Mouse (Mus musculus): Measurements from ENCODE around the gene Copz1. TPM values are rescaled to one million over a fixed set of nuclear protein-coding genes. Genes with fewer than 3 reads are reported as not detected.

Copz1 gene
- 106 and 123 TPM in 2 replicates for total RNA-seq (2023)

DNA sequence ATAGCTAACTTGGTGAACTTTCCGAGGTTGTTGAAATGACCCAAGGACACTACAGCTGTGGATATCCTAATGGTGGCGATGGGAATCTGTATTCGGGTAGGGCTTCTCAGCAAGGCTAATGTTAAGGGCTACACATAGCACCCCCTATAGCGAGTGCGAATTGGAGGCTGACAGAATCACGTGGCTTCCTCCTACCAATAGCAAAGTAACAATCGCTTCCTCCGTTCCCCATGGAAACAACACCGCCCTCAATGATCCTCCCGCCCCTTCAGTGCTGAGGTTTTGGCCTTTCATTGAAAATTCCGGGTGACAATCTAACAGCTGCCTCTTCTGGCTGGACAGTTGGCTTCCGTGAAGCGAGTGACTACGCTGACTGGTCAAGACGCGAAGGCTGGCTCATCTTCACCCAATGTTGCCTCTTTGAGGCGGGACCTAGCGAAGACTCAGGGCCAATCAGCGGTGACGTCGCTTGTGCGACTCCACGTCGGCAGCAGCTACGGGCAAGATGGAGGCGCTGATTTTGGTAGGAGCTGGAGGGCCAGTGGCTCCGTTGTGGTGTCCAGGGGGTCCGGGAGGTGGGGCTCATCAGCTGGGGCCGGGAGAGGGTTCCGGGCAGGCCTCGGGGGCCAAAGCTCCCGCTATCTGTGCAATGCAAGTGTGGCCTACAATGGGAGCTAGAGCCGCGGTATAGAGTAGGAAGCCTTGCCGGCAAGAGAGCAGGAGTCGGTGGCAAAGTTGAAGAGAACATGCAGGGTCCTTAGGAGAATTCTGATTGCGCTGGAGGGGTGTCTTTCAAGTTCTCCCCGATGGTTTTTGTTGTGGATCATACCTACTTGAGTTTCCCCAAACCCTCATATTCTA lies at the start of gene Copz1:
Gene Copz1 (plus strand): TSS at position 296 of the 861 bp plus-strand sequence.

GRCm38 (mm10) chr15:103239685-103240159 lies 32.8 kb upstream of the Copz1 start, which contains the start of gene Cbx5:
Cbx5 (minus strand) TSS chr15:103239816.

GRCm38 (mm10) chr15:103240160-103241028 lies 32.1 kb upstream of the Copz1 start, which contains the start of gene Hnrnpa1:
Hnrnpa1 (plus strand) TSS chr15:103240432.

DNA sequence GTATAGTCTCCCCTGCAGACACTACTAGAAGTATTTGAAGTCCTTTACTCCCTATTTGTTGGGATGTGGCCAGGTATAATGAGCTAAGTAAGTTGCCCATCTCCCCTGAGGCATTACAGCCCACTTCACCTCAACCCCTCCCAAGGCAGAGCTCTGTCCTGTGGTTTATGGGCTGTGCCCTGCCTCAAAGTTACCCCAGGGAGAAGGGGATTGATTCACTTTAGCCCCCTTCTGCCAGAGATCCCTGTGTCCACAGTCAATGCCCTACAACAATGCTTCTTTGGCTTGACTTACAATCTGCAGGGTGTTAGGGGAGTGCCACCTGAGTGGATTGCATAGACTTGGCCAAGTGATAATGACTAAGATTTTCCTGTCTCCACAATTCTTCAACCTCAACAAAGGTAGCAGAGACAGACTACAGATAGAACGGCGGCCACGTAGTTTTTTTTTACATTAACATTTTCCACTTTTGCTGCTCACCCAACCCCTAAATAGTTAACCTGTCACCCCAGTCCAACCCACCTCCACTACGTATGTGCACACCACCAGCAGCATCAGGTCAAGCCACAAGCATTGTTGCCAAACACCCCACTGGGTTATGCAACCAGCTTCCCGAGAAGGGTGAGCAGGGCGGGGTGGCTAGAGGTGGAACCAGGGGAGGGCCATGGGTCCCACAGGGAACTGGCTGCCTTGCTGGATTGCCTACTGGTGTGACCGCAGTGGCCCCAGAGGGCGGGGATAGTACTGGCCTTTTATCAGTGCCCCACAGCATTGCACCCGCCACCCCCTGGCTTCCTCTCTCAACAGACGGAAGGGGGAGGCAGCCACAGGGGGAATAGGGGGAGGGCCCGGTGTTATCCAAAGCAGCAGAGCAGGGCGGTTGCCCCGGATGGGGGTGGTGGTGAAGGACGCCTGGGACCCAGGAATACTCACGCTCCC lies 14.5 kb upstream of the Copz1 start, which contains the start of gene Nfe2:
Gene Nfe2 (minus strand): TSS at position 614 of the 939 bp plus-strand sequence.

GRCm38 (mm10) chr15:103310365-103310910 lies 37.9 kb downstream of the Copz1 start, which contains the start of gene Gpr84:
Gpr84 (minus strand) TSS chr15:103310612.

GRCm38 (mm10) chr15:103339961-103340337 lies 67.4 kb downstream of the Copz1 start, which contains the start of gene Zfp385a:
Zfp385a (minus strand) TSS chr15:103340093.

Other genes with a start within 250 kb of the Copz1 start
- gene Smug1, start 105.6 kb upstream of the Copz1 start, total RNA-seq (2023), result 1.4 and 2.9 TPM in 2 replicates
- gene Cbx5, start 32.9 kb upstream of the Copz1 start, total RNA-seq (2023), result 25.3 and 26.7 TPM in 2 replicates
- 191 and 223 TPM in 2 replicates for gene Hnrnpa1, start 32.3 kb upstream of the Copz1 start, total RNA-seq (2023)
- gene Nfe2, start 14.3 kb upstream of the Copz1 start, total RNA-seq (2023), result 222 and 245 TPM in 2 replicates
- 20.9 and 24.6 TPM in 2 replicates for gene Gpr84, start 37.9 kb downstream of the Copz1 start, total RNA-seq (2023)
- gene Zfp385a, start 67.4 kb downstream of the Copz1 start, total RNA-seq (2023), result 20.5 and 23.0 TPM in 2 replicates
- 35.2 and 40.3 TPM in 2 replicates for gene Itga5, start 94.0 kb downstream of the Copz1 start, total RNA-seq (2023)
- 1.1 TPM in 2 replicates for gene Gtsf1, start 157.8 kb downstream of the Copz1 start, total RNA-seq (2023)
- gene Gtsf2, start 175.8 kb downstream of the Copz1 start, total RNA-seq (2023), result not detected in 2 replicates
- gene Nckap1l, start 181.1 kb downstream of the Copz1 start, total RNA-seq (2023), result 305 and 385 TPM in 2 replicates
- 78.7 and 129 TPM in 2 replicates for gene Pde1b, start 230.3 kb downstream of the Copz1 start, total RNA-seq (2023)